Mouse (Mus musculus) left cerebral cortex, postnatal 14 days (tissue): ENCODE data around the gene 4930524N10Rik. TPM values are rescaled to one million over a fixed set of nuclear protein-coding genes. Genes with fewer than 3 reads are reported as not detected.

Experiments
- DNase-seq, 2 experiments: peaks; one replicate each; pipeline ENCODE4 v3.0.0; 2021 to 2022; ENCODE audit warnings: low spot score in 2 of 2, mixed read lengths in 1 of 2
- intact Hi-C: fragments of 180-260 bp; cut with DNase I; formaldehyde crosslinking; loops from one replicate; pipeline ENCODE4 v1.15.1; 2025
- long read RNA-seq, 2 experiments: library from polyadenylated mRNA; stranded (forward); transcript quantifications; one replicate each; pipeline ENCODE4 v2.0.0; 2021
- total RNA-seq, 2 experiments: library from RNA; stranded (reverse); gene quantifications; 2 replicates each; pipeline ENCODE4 v1.2.3; 2021

The 4930524N10Rik gene
- total RNA-seq = not detected
- long read RNA-seq, experiment 1 = 0 reads
- long read RNA-seq, experiment 2 = 0 reads

DNA sequence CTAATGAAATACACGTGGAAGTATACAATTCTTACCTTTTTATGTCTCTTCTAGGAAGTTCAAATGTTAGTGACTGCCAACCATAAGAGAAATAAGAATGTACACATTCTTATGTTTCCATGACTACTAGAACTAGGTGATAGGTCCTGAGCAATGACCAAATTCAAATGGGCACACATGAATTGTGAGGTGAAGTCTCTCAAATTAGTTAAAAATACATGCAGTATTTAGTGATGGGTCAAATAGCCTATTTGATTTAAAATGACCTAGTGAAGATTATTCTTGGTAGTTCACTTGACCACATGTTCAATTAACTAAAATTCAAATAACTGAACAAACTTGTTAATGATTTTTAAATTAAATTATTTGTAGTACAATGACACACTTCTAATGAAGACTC is at the start of gene 4930524N10Rik:
TSS of gene 4930524N10Rik (minus strand) at position 101 of the 400 bp plus-strand sequence.
- intact Hi-C loops = no loop called here
- no peak for DNase-seq

DNA sequence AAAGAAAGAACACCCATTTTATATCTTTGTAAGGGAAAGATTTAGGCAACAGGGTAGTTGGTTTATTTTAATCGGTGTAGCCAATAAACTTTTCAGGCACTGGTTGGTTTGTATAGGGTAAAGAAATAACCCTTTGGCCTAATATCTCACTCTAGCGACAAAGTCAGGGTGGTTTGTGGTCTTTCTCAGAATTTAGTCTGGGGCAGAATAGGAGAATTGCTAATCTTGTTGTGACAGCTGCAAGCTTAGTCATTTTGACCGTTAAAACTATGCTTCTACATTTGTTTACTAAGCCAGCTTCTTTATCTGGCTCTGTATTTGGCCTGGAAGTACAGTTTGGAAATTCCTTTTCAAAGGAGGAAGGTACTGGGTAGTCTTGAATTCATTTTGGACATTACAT is 6.8 kb upstream of the 4930524N10Rik start:
- intact Hi-C loops = no loop called here
- no peak for DNase-seq

DNA sequence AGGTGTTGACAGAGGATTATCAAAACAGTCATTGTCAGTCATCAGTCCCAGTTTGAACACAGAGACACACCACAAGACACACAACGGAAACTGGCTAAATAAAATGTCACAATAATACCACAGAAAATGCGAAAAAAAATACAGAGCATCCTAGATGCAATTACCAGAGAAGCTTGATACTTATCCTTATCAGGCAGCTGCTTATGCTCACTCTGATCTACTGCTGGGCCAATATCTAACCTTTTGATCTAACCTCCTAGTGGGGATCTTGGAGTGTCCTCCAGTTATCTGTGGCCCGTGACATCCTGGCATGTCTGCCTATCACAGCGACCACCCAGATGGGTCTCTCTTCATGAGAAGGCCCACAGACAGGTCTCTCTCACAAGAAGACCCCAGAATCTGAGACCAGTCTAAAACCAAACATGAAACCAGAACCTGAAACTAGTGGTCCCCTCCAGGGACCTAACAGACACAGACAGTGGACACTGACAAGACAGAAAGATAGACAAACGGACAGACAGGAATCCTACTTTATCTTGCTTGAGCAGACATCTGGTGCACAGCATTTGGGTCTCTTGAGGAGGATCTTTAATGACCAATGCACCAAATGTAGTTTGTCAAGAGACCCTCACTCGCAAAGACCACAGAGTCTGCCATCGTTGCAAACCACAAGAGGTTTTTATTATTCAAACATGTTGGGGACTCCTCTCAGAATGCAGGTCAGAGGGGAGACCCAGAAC is 6.3 kb upstream of the 4930524N10Rik start:
- DNase-seq = no peak
- intact Hi-C loops = no loop called here

DNA sequence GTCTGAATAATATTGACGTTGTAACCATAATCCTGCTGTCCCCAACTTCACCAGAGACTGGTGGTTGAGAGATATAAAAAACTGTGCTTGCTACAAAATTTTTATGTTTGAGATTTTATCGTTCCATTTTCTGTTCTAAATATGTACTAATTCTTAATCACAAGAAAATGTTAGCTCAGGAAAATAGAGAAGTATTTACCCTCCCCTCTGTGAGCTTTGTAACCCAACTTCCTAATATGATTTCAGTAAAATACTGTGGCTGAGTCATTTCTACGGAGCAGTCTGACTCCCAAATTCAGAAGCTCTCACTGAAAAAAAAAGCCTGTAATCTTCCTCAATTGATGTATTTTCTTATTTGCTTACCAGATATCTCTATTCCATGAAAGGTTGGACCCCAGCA is 4.7 kb upstream of the 4930524N10Rik start:
- no peak for DNase-seq
- intact Hi-C loops = no loop called here

Other genes with a start within 250 kb of the 4930524N10Rik start
- gene Gm15140, start 222.7 kb downstream of the 4930524N10Rik start, total RNA-seq = not detected
- not detected for gene Samt4, start 138.6 kb upstream of the 4930524N10Rik start, total RNA-seq
- gene Samt2, start 236.0 kb upstream of the 4930524N10Rik start, total RNA-seq = not detected